Mouse (Mus musculus) common myeloid progenitor, adult 5-6 weeks (primary cell): ENCODE measurements around the gene Igfbp7. TPM values are rescaled to one million over a fixed set of nuclear protein-coding genes. Genes with fewer than 3 reads are reported as not detected.

Experiments used
- ATAC-seq: replicated peaks from 2 replicates; pipeline ENCODE4 v1.8.0; 2016; ENCODE audit warnings: low read depth, mild to moderate bottlenecking, moderate TSS enrichment, inconsistent platforms; ENCODE audit not compliant: poor library complexity, severe bottlenecking
- total RNA-seq: library from RNA; stranded (forward); fragments of 200-1000, 187-1606 nt; gene quantifications from 2 replicates; pipeline ENCODE4 v1.2.3, GENCODE M21; 2017

Gene Igfbp7
- total RNA-seq, 1 experiment from 2014 or later: 2.7 TPM

DNA sequence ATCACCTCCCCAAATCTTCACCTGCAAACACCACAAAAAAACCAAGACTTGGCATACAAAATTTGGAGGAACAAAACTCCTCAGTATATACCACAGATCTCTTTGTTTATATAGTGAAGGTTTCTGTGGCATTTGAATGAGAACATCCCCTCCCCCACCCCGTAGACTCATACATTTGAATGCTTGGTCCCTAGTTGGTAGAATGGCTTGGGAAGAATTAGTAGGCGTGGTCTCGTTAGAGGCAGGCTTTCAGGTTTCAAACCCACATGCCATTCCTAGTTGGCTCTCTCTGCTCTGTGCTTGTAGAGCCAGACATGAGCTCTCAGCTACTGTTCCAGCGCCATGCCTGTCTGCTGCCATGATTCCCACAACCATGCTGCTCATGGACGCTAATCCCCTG lies 26.2 kb downstream of the Igfbp7 start:
- no peak for ATAC-seq

DNA sequence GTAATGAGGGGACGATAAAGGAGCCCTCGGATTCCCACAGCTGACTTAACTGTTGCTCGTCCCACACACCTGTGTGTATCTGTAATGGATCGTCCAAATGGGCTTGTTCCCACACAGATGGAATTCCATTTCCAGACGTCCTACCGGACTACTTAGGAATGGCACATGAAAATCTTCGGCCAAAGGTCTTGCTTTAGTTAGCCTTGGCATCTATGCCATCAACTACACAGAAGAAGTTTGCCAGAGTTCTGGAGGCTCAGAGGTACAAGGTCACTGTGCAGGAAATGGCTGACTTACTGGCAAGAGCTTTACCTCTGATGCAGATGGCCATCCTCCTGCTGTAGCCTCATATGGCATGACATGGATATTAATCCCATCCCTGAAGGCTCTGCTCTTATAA lies 26.6 kb downstream of the Igfbp7 start:
- ATAC-seq: no peak

DNA sequence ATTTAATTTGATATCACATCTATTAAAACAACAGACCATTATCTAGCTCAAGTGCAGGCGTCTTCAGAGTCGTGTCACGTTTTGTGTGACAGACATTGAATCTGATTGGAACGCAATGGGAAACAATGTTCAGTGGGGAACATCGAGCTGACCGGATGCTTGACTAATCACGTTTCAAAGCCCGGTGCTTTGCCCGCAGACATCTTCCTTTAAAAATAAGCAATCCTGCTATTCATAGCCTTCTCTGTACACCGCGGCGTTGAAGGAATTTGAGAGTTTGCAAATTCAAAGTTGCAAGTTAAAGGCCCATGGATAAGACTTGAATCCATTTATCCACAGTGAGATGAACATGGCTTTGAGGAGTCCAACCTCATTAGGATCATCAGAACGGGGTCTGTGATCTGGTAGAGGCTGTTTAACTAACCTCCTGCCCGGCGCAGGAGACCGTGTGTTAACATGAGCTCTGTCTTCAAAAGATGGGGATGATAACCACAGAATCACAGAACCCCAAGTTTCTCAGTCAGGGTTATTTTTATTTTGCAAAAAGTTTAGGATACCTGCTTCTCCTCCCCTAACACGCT lies 27.4 kb downstream of the Igfbp7 start:
- ATAC-seq: no peak

DNA sequence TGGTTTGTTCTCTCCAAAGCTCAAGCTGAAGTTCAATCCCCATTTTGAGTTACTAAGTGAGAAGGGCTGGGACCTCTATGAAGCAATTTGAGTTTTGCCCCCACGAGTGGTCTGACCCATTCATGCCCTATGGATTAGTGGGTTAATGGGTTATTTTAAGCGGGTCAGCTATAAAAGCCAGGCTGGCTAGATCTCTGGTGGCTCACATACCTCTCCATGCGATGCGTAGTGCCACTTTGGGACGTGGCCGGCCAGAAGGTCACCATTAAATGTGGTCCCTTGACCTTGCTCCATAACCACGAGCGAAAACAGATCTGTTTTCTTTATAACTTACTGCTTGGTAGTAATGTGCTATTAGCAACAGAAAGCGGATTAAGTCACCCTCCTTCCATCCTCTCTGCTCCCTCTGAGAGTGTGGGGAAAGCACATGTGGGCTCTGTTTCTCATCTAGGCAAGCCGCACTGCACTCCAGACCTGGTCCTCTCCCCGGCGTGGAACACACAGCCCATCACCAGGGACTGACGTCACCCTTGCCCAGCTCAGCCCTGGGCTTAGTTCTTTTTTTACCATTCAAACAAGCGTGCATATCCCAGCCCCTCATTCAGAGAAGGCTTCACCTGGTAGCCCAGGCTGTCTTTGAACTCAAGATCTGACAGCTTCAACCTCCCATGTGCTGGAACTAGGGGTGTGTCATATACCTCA lies 28.3 kb downstream of the Igfbp7 start:
- no peak for ATAC-seq

DNA sequence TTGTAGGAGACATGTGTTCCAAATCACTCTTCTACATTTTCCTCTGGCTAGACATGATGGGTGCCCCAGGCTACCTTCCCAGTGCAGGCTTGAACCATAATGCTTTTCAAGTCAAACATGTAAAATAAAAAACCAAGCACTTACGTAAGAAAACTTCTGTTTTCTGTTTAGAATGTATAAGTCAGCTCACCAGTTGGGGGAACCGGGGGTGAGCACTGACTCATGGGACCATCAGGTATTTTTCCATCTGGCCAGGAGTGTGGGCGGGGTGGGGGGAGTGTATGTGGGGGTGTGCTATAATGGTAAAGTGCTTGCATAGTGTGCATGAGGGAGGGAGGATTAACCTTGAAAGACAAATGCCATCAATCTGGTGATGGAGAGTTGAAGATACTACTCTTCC lies 29.8 kb downstream of the Igfbp7 start:
- ATAC-seq: no peak

DNA sequence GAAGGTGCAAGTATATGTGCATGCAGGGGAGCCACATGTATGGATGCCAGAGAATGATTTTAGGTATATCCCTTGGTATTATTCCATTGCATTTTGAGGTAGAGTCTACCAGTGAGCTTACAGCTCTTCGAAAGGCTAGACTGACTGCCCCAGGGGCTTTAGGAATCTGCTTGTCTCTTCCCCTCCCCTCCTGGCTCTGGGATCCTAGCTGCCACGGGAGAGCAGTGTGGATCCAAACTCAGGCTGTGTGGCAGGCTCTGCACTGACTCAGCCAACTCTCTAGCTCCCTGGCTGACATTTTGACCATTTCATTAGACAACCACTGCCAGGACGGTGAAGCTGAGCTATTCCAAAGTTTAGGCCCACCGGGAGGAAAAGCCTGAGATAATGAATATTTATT lies 32.3 kb downstream of the Igfbp7 start:
- ATAC-seq: no peak

DNA sequence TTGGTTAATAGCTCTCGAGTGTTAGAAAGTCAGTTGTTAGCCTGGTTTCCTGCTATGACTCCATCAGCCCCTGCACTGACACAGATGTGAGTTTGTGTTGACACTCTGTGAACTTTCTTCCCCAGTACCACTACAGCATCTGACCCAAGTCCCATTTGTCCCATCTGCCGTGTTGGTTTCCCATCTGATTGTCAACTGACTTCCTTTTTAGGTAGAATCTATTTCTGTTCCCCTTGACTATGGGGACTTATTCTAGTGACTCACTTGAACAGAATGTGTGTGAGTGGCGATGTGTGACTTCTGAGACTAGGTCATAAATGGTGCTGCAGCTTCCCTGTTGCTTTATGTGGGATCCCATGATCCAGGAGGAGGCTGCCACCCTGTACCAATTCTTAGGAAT lies 32.9 kb downstream of the Igfbp7 start:
- ATAC-seq: peak; percentile 62

DNA sequence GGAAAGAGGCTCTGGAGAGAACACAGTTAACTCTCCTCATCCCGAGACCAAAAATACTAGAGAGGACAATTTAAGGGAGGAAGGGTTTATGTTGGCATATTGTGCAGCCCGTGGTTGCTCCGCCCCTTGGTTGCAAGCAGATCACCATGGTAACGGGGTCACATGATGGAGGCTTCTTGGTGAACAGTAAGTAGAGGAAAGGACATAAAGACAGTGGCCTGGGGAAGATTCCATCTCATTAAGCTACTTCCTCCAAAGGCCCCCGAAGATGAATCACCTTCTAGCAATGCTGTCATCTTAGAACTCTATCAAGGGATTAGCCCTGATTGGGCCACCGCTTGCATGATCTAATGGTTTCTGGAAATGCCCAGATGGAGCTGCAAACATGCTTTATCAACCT lies 35.1 kb downstream of the Igfbp7 start:
- ATAC-seq: peak; percentile 73

DNA sequence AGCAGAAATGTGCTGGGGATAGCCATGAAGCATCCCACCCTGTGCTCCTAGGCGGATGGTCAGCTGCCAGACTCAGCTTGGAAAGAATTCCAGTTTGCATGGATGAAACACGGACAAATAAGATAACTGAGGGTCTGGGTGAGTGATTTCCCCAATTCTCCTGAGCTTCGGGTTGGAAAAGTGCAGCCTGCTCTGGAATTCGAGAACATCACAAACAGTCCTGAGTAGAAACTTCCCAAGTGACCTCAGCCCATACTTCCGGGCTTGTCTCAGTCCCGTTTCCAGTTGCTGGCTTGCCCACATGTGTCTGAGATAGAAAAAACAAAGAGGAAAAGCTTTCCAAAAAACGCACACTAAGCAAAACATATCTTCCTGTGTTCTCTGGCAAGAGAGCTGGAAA lies 35.6 kb downstream of the Igfbp7 start:
- ATAC-seq: no peak

DNA sequence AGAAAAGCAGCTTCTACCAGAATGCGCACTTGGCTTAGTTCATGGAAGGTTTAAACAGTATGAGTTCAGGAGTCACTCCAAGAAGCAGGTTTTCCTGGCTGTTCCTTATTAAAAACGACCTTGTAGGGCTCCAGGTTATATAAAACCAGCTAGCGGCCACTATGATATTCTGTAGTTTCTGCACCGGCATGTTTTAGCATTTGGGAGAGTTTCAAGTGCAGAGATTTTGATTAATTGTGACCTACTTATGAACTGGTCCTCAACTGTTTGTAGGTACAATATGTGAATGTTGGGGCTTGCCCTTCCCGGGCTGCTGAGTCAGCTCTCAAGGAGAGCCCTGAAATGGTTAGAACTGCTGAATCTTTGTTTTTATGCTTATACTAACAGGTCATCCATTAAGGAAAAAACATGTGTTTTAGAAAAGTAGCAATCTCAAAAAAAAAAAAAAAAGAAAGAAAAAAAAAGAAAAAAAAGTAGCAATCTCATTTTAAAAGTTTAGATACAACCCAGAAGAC lies 37.4 kb downstream of the Igfbp7 start:
- no peak for ATAC-seq

DNA sequence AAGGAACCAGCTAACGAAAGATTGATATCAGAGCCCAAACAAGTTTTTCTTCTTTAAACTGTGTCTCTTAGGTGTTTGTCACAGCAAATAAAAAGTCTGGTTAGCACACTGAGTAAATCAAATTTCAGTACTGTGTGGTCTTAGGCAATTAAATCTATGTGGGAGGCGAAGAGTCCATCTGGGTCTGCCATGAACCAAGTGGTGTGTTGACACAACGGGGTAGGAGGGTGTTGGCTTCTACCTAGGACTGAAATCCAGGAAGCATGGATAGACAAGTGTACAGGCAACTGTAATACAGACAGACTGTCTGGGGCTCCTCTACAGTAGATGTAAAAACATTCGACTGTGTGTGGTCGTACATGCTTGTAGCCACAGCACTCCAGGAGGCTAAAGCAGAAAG lies 38.4 kb downstream of the Igfbp7 start:
- no peak for ATAC-seq

DNA sequence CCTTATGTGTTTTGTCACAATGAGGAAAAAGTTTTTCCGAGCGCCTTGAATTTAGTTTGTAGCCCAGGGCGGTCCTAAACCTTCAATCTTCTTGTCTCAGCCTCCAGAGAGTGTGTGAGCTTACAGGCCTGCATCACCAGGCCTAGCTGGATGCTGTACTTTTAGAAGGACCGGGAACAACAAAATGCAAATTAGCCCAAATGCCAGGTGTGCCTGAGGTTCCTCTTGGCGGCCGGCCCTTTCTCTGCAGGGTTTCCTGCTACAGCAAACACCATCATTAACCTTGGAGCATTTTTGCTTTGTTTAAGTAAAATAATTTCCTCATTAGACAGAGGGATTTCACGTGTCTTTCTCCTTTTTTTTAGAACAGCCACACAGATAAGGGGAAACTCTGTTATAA lies 39.6 kb downstream of the Igfbp7 start:
- no peak for ATAC-seq

DNA sequence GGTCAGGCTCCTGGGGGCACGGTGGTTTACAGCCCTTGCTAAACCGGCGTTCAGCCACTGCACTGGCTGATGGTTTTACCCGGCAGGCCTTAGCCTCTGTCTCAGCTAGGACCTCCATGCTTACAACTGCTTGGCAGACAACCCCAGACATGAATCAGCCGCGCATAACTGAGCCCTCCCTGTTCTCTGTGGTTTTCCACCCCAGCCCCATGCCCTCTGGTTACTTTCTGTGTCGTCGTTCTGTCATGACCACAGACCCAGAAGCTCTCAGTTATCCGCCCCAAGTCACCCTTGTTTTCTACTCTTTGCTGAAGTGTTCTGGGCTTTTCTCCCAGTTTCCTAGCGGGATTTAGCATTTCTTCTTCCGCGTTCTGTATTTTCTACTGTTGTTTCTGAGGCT lies 40.2 kb downstream of the Igfbp7 start:
- ATAC-seq: peak; percentile 74

DNA sequence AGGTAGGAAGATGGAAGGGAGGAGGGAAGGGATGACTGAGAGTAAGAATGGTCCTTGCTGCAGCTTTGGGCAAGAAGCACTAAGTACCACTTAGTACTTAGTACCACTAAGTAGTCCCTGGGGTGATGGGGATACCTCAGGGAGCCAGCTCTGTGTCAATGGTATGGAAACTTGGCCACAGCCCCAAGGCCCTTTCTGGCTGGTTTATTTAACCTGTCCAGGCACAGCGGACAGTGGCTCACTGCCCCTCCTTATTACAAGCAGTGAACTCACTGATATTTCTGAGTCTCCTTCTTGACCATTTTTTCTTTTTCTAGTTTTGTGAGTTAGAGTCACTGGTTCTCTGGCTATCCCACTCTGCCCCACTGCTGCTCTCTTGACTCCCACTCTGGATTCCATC lies 40.7 kb downstream of the Igfbp7 start:
- ATAC-seq: no peak

DNA sequence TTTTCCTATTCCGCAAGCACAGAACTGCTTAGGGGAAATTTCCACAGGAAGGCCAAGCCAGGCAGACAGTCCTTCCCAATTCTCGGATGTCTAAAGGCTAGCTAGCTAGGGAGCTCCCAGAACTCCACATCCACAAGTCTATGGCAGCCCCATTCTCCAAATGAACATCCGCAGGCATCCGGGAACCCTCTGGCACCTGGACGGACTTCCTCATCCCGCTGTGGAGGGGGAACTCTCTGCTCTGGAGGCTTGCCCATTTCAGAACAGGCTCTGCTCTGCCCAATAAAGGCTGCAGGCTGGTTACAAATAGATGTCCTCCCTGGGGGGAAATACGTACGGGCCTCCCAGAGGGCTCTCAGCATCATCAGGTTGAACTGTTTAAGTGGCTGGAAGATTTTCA lies 41.5 kb downstream of the Igfbp7 start:
- ATAC-seq: no peak

DNA sequence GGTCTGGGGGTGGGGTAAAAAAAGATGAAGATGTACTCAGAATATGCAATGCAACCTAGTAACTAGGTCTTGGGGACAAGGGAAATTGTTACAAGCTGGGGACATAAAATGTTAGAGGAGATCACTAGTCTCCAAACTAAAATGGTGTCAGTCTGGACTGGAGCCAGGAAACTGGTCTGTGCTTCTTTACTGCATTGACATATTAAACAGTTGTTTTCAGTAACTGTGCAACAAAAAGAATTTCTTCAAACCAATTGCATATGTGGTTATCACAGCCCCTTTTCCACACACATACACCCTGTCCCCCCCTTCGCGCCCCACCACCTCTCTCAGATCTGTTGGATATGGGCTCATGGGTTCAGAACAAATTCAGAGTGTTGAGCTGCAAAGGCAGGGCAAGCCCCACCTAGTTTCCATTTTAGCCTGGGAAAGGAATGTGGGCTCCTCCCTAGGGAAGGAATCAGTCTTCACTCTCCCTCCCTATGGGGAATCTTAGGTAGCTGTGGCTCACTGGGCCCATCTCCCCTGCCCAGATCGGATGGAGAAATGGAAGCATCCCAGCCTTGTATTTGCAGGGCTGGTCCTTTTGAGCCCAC lies 43.3 kb downstream of the Igfbp7 start:
- no peak for ATAC-seq

DNA sequence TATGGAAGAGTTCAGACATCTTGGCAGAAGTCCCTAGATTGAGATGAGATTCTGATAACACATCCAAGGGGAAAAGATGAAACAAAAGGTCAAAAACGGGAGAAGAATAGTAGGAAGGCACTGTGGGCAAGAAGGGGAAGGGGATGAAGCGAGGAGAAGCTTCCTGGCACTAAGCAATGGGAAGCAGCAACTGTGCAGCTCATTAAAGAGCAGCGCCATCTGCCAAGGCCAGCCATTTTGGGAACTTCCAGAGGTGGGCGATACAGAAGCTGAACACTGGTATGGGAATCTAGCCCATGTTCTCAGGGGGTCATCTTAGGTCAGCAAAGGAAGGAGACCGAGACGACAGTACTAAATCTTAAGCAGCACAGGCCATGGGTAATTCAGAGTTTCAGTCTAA lies 44.2 kb downstream of the Igfbp7 start:
- ATAC-seq: no peak

DNA sequence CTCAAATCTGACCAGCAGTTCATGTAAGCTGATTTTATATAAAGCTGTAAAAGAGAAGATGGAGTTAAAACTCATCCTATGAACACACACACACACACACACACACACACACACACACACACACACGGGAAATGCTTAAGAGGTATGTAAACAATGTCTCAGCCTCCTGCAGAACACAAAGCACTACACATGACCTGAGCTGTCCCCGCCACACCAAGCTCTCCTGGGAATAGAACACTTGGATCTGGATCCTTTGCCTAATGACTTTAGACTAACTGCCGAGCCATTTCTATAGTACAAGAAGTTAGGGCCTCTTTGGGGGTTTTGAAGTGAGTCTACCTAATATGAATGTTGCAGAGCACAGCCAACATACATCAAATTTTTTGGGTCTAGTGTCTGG lies 45.7 kb downstream of the Igfbp7 start:
- ATAC-seq: no peak

DNA sequence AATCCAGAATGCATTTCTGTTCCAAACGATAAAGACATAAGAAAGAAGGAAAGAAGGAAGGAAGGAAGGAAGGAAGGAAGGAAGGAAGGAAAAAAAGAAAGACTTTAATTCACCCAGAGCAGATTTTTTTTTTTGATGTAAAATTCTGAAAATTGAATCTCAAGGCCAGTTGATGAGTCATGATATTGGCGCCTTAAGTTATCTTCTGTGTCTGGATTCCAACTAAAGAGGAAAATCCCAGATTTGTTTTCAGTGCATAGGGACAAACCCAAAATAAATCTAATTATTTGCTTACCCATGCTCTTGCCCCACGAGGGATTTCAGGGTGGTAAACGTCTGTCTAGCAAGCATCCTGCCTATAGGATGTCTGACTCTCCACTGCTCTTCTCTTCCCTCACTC lies 46.8 kb downstream of the Igfbp7 start:
- ATAC-seq: no peak

DNA sequence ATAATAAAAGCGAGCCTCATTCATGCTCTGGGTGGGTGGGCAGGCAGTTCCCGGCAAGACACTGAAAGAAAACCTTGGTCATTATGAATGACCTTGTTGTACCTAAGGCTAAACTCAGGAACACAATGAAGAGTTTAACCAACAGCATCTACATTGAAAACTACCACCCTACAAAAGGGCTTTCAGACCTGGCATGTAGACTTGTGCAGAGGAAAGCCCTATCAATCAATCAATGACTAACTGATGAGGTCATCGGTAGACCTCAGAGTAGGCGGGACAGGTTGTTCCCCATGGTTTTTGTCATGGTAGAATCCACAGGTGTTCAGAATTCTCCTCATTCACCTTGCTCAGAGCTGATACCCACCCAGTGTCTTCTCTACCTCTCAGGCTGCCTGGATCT lies 47.9 kb downstream of the Igfbp7 start:
- ATAC-seq: no peak

DNA sequence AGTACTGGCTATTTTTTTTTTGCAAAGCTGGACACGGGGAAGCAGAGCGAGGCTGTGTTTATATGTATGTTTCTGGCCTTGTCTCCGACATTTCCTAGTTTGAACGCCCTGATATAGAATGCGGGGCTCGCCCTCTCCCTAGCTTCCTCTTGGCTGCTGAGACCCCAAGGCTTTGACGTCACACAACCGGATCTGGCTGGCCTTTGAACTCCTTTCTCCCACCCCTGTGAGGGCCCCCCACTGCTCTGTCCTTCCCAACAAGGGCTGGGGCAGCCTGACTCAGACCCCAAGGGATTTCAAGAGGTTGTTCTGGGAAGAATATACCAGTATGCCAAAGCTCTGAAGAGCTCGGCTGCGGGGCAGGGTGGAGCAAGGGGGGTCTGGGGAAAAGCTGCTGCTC lies 49.5 kb downstream of the Igfbp7 start:
- ATAC-seq: peak; percentile 52
